Mouse (Mus musculus): Measurements from ENCODE around the gene Gapvd1.

- TF ChIP-seq POLR2A (IDR thresholded peaks at IDR 0.05; ENCODE audit: control insufficient read depth in 1 of 2, insufficient read depth in 1 of 2, low read depth in 1 of 2, low read length in 2 of 2, poor library complexity in 1 of 2) (no peak), CTCF (IDR thresholded peaks at IDR 0.05 in 2 of 3, conservative IDR thresholded peaks at IDR 0.05 in 1 of 3; ENCODE audit: control insufficient read depth in 1 of 3, insufficient read depth in 1 of 3, low read depth in 2 of 3, low read length in 3 of 3, poor library complexity in 1 of 3, severe bottlenecking in 1 of 3) (no peak)
Measured at GRCm38 (mm10) chr2:34744476-34744875, 10.6 kb downstream of the Gapvd1 start.

All from MEL (cell line).